Mouse (Mus musculus) testis, adult 2 months (tissue): ENCODE results near the gene Mthfr. TPM values are rescaled to one million over a fixed set of nuclear protein-coding genes. Genes with fewer than 3 reads are reported as not detected.

ENCODE experiments used
- H3K27ac ChIP-seq: fragments of 200-500 bp; 2 replicates; pipeline ENCODE4 v1.5.1; 2012; ENCODE audit warnings: low read depth, low read length; ENCODE audit not compliant: control insufficient read depth, insufficient read depth
- H3K27me3 ChIP-seq: fragments of 200-500 bp; 2 replicates; pipeline ENCODE4 v1.6.1; 2012; ENCODE audit warnings: mild to moderate bottlenecking, low read length, moderate library complexity; ENCODE audit not compliant: control insufficient read depth, insufficient read depth
- H3K36me3 ChIP-seq: fragments of 200-500 bp; 2 replicates; pipeline ENCODE4 v1.6.1; 2012; ENCODE audit warnings: mild to moderate bottlenecking, low read length; ENCODE audit not compliant: control insufficient read depth, insufficient read depth
- H3K4me1 ChIP-seq: fragments of 200-500 bp; 2 replicates; pipeline ENCODE4 v1.6.1; 2012; ENCODE audit warnings: low read length; ENCODE audit not compliant: control insufficient read depth, insufficient read depth
- H3K4me3 ChIP-seq: fragments of 200-500 bp; 2 replicates; pipeline ENCODE4 v1.5.1; 2012; ENCODE audit warnings: low read depth, mild to moderate bottlenecking, low read length, moderate library complexity, mixed read lengths; ENCODE audit not compliant: control insufficient read depth
- CTCF ChIP-seq: fragments of 200-500 bp; IDR thresholded peaks from 2 replicates; pipeline ENCODE4 v1.5.1; 2012; ENCODE audit warnings: low read depth, mild to moderate bottlenecking, inconsistent platforms, low read length, moderate library complexity; ENCODE audit not compliant: control insufficient read depth, insufficient read depth, insufficient replicate concordance
- POLR2A ChIP-seq: fragments of 200-500 bp; IDR thresholded peaks from 2 replicates; pipeline ENCODE4 v1.6.1; 2012; ENCODE audit warnings: low read depth, mild to moderate bottlenecking, inconsistent platforms, low read length, moderate library complexity; ENCODE audit not compliant: control insufficient read depth
- polyA plus RNA-seq: library from polyadenylated mRNA; depleted of rRNA; stranded (reverse); fragments of >200 nt; gene quantifications from 2 replicates; pipeline ENCODE4 v1.2.3, GENCODE M21; 2012

Mthfr gene
- polyA plus RNA-seq, 1 experiment, result 31.8 TPM

- Histone ChIP-seq H3K4me3 (no peak overlapping the region), H3K27me3 (no peaks in the 10 kb centered on the region), H3K4me1 (no peaks in the 10 kb centered on the region), H3K36me3 (no peaks in the 10 kb centered on the region; the same call in none of the 2 replicates), H3K27ac (no peak overlapping the region)
- no peak for TF ChIP-seq CTCF
- no peak for TF ChIP-seq POLR2A
Measured at GRCm38 (mm10) chr4:148051046-148051776, 12.3 kb downstream of the Mthfr start.

DNA sequence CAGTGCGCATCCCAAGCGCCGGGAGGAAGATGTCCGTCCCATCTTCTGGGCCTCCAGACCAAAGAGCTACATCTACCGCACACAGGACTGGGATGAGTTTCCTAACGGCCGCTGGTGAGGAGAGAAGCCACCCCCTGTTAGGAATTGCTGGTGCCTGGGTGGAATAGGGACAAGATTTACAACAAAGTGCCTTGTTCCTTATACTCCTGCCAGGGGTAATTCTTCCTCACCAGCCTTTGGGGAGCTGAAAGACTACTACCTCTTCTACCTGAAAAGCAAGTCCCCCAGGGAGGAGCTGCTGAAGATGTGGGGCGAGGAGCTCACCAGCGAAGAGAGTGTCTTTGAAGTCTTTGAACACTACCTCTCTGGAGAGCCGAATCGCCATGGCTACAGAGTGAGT, 13.0 kb downstream of the Mthfr start:
- no peaks in the 10 kb centered on the region for H3K4me1 ChIP-seq
- H3K27ac ChIP-seq, result no peak overlapping the region
- TF ChIP-seq POLR2A, result no peak
- TF ChIP-seq CTCF, result no peak
- H3K4me3 ChIP-seq, result no peak overlapping the region
- no peaks in the 10 kb centered on the region for H3K27me3 ChIP-seq
- H3K36me3 ChIP-seq, result no peaks in the 10 kb centered on the region; the same call in 1 of the 2 replicates

- Histone ChIP-seq H3K36me3 (no peaks in the 10 kb centered on the region; the same call in none of the 2 replicates), H3K4me3 (no peak overlapping the region), H3K27me3 (no peaks in the 10 kb centered on the region), H3K27ac (no peak overlapping the region), H3K4me1 (no peaks in the 10 kb centered on the region)
- TF ChIP-seq POLR2A, result no peak
- TF ChIP-seq CTCF, result no peak
Measured at GRCm38 (mm10) chr4:148052976-148053375, 14.1 kb downstream of the Mthfr start.

GRCm38 (mm10) chr4:148053417-148053920, 14.6 kb downstream of the Mthfr start:
- Histone ChIP-seq H3K27ac (no peak overlapping the region), H3K36me3 (no peaks in the 10 kb centered on the region; the same call in none of the 2 replicates), H3K4me3 (no peak overlapping the region), H3K4me1 (no peaks in the 10 kb centered on the region), H3K27me3 (no peaks in the 10 kb centered on the region)
- TF ChIP-seq POLR2A (no peak), CTCF (no peak)

- Histone ChIP-seq H3K4me3 (no peak overlapping the region), H3K36me3 (no peaks in the 10 kb centered on the region; the same call in none of the 2 replicates), H3K27me3 (no peaks in the 10 kb centered on the region), H3K4me1 (no peaks in the 10 kb centered on the region), H3K27ac (no peak overlapping the region)
- TF ChIP-seq CTCF (no peak), POLR2A (no peak; the same call in 1 of the 2 replicates)
Measured at GRCm38 (mm10) chr4:148054961-148055695, 16.3 kb downstream of the Mthfr start.

DNA sequence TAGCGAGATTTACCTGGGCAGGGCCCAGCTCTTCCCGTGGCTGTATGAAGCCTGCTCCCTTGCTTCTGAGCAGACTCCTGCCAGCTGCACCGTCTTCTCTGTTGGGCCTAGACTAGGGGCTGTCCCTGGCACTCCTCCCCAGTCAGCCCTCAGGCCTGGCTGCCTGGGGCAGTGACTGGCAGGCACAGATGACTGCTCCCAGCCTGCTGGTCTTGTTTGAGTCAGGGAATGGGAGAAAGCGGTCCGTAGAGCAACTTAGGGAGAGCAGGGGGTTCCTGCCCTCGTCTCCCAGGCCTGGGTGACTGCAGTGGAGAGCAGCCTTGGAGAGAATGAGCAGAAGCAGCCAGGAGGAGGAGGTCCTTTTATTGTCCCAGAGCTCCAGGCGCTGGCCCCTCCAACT, 17.4 kb downstream of the Mthfr start:
- Histone ChIP-seq H3K4me1 (no peaks in the 10 kb centered on the region), H3K4me3 (no peak overlapping the region), H3K27me3 (no peaks in the 10 kb centered on the region), H3K27ac (no peak overlapping the region), H3K36me3 (no peaks in the 10 kb centered on the region; the same call in none of the 2 replicates)
- TF ChIP-seq POLR2A, result no peak
- no peak for TF ChIP-seq CTCF

DNA sequence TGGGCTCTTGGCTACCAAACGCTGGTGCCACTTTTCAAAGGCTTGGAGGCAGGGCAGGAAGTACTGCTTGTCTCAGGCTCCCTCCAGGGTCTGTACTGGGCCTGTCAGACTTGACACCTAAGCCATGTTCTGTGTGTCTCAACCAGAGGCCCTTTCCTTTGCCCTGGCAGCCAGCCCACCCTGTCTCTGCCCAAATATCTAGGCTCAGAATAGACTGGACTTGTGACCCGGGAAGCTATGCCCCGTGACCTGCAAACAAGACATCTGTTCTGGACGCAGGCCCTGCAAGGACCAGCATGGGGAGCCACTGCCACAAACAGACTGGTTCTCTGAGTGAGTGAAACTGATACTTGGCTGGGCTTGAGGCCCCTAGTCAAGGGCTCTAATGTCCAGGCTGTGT, 17.9 kb downstream of the Mthfr start:
- H3K36me3 ChIP-seq, result no peaks in the 10 kb centered on the region; the same call in none of the 2 replicates
- no peak overlapping the region for H3K4me3 ChIP-seq
- no peak overlapping the region for H3K27ac ChIP-seq
- no peaks in the 10 kb centered on the region for H3K4me1 ChIP-seq
- no peaks in the 10 kb centered on the region for H3K27me3 ChIP-seq
- TF ChIP-seq POLR2A (no peak), CTCF (no peak)
